Mouse (Mus musculus) adrenal gland, adult (tissue): Measurements from ENCODE around the gene Gm5737.

ENCODE experiments used
- DNase-seq, 2 experiments: peaks; one replicate each; pipeline ENCODE4 v3.0.0; 2022 to 2023; ENCODE audit warnings: low spot score in 1 of 2; ENCODE audit not compliant: inconsistent age in 2 of 2

Gm5737 gene

DNA sequence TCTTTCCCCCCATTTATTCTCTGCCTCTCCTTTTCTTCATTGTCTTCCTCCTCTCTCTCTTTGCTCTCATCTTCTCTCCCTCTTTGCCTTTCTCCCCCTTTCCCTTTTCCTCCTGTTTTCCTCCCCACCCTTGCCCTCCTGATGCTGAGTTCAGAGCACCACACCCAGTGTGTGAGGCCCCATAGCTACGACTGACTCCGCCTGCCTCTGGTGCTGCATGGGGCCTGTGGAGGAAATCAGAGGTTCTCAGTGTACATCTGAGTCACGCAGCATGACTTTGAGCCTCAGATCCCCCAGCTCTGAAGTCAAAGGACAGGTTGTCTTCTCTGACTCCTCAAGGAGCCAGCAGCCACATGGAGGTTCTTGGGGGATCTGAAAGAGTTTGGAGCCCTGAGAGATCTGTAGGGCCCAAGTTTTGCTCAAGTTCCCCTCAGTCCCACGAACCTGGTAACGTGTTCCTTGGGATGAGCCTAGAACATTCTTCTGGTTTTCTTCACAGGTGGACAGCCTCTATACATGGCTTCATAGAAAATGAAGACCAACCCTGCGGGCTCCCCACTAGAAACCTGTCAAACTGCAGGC, at the start of gene Gm5737:
Gene Gm5737, plus strand, starts transcription at position 532 of the 582 bp plus-strand sequence.
- no peak for DNase-seq

DNA sequence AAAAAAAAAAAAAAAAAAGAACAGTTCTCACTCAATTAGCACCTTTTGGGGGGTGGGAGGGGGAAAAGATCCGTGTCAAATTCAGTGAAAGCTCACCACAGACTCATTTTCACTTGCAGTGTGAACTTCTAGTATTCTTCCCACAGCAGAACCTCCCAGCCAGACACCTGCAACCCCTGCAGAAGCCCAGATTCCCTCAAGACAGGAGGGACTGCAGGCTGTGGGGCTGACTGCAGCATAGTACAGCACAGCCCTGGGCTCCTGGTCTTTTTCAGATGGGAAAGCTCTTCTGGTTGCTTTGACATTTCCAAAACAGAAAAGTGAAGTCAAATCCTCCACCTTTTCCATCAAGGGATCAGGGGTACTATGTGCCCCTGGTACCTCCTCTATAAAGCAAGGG, 44.8 kb upstream of the Gm5737 start:
- no peak for DNase-seq

DNA sequence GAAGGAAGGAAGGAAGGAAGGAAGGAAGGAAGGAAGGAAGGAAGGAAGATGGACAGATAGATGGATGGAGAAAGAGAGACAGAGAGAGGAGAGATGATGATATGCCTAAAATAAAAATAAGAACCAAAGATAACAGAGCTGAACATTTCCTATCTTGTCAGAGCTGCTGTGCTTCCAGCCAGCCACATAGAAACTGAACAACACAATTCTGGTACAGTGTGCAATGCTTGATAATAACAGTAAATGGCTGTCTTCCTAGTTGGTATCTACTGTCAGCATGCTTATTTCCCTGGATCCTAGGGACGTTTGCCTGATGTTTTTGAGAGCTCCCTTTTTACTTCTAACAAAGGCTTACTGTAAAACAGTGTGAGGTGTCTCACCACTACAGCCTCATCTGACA, 40.8 kb upstream of the Gm5737 start:
- DNase-seq = no peak

DNA sequence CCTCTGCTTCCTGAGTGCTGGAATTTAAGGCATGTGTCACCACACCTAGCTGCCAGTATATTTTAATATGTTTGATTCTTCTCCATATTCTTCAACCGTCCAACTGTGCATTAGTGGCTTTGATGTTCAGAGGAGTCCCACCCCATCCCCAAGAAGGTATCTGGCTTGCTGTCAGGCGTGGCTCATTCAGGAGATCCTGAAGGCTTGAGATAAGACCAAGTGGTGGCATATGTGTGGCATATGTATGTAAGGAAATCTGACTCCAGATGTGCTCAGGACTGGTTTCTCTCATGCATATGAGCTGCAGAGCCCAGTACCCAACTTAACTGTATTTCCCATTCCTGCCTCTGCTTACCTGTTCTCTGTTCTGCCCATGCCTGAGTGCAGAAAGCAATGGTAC, 34.2 kb upstream of the Gm5737 start:
- DNase-seq = no peak

DNA sequence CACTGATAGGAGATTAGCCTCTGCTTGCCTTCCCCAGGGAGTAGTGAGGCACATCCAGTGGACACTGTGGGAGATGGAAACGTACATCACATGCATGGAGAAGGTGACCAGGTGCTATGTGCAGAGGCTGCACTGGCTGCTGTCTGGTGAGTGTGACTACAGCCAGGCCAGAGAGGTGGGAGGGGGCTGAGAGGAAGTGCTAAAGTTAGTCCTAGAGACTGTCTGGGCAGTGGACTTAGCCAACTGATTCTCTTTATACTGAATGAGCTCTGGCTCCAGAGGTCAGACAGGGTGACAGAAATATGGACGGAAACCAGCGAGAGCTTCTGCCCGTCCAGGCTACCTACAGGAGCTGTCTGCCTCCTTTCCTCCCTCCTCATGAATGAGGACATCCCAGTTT, 16.6 kb upstream of the Gm5737 start:
- no peak for DNase-seq

DNA sequence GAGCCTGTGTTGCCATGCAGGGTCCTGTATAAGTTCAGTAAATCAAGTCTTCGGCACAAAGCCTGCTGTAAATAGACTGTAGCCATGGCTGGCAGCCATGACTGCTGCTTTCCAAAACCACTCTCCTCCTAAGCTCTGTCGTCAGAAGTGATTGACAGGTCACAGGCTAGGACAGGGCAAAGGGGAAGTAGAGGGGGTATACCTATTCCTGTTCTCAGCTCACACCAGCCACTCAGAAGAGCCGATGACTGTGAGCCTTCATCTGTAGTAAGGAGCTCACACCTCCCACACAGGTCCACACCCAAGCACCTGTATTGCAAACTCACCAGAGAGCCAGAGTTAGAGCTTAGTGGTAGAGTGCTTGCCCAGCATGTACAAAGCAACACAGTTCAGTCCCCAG, 15.8 kb upstream of the Gm5737 start:
- DNase-seq = no peak

DNA sequence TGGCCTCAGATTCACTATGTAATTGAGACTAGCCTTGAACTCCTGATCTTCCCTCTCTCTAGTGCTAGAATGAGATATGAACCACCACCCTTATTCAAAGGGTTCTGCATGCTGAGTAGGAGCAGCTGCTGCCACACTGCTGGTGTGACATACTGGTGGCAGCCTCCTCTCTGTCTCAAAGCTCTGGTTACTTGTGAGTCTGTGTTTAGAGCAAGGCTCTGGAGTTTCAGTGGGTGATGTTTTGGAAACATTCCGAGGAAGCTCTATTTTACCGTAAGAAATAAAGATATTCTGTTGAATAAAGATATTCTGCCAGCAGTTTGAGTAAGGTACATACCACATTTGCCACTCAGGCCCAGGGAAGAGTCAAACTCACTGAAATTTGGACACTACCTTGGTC, 8.9 kb upstream of the Gm5737 start:
- no peak for DNase-seq

DNA sequence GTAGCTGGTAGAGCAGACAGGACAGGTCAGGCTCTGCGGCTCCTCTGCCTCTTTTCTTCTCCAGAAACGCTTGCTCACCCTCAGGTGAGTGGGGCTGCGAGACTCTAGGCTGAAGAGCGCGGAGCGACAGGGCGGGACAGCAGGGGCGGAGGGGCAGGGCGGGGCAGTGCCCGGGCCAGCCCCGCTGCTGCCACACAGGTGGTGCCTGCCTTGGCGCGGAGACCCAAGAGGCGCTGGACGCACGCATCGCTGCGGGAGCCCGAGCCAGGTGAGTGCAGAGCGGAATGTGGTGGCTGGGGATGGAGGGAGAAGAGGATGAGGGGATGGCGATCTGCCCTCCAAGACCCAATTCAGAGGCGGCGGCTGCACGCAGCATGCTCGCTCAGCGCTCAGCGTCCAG, 2.5 kb upstream of the Gm5737 start:
- no peak for DNase-seq

DNA sequence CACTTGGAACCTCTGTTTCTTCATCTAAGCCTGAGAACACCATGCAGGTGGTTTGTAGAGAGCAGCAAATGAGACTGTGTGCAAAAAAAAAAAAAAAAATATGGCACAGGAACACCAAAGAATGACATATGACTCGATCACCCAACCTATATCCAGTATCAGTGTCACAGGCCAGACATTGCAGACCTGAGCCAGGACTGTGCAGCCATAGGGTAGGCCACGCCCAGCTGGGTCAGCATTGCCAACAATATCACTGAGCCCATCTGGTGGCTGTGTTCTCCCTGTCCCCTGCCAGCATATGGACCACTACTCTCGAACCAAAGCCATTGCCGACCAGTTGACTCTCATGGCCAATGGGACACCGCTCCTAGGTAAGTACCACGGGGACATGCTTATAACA, 5.4 kb downstream of the Gm5737 start:
- DNase-seq = no peak

DNA sequence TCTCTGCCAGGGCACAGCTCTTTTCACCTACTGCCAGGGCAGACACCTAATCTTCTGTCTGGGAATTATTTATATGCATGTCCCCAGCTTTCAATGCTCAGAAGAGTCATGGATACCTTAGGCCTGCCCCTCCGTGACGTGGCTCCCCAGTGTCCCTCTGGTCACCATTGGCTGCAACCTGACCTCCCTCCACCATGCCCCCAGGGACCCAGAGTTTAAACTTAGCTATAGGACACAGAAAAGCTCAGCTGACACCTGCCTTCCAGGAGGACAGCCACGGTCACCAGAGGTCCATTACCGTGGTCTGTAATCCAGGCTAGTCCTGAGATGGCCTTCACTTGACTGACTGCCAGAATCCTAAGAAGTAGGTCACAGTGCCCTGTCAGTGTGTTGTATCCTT, 7.2 kb downstream of the Gm5737 start:
- DNase-seq = peak in 1 of 2 experiments; percentile 62

DNA sequence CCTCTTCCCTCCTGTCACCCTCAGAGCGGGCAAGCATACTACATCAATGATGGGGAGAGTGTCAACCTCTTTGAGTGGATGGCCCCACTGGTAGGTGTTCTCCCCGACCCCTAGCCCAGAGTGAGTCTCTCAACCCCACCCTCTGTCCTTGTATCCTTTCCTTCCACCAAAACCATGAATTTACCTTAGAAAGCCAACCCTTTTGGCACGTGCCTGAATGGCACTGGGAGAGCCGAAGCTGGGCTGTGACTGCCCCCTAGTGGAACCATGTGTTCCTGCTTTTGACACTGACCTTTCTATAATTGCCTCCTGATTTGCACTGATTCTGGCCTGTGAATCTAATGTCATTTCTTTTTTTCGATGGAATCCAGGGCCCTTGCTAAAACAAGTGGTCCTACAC, 11.1 kb downstream of the Gm5737 start:
- DNase-seq = peak; percentile 57 to 87

DNA sequence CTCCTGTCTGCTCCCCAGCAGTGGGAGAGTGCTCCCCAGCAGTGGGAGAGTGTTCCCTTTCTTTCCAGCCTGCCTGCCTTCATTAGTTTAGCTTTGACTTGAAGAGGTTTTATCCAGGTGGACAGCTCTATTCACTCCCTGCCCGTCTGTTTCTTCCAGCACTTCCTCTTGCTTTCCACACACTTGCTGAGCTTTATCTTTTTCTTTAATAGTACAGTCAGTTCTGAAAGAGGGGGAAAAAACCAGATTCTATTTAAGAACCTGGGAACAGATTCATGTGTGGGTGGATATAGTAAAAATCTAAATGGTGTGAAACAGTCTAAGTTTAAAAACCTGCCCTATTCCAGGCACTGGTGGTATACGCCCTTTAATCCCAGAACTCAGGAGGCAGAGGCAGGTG, 12.9 kb downstream of the Gm5737 start:
- no peak for DNase-seq

DNA sequence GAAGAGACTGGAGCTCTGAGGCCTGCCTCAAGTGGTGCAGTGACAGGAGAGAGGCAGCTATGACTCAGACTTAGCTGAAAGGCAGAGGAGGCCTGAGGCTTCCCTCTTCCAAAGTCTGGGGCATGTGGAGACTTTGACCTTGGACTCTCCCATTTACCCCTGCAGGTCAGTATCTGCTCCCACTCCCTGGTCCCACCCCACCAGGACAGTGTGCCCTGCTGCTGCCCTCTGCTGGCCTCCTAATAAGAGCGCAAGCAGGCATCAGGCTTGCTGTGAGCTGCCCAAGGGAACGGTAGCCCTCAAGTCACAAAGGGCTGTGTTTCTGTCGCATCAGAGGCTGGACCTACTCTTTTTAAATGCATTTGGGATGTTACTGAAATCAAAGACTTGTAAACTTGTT, 14.2 kb downstream of the Gm5737 start:
- peak in 1 of 2 experiments; percentile 69 for DNase-seq

DNA sequence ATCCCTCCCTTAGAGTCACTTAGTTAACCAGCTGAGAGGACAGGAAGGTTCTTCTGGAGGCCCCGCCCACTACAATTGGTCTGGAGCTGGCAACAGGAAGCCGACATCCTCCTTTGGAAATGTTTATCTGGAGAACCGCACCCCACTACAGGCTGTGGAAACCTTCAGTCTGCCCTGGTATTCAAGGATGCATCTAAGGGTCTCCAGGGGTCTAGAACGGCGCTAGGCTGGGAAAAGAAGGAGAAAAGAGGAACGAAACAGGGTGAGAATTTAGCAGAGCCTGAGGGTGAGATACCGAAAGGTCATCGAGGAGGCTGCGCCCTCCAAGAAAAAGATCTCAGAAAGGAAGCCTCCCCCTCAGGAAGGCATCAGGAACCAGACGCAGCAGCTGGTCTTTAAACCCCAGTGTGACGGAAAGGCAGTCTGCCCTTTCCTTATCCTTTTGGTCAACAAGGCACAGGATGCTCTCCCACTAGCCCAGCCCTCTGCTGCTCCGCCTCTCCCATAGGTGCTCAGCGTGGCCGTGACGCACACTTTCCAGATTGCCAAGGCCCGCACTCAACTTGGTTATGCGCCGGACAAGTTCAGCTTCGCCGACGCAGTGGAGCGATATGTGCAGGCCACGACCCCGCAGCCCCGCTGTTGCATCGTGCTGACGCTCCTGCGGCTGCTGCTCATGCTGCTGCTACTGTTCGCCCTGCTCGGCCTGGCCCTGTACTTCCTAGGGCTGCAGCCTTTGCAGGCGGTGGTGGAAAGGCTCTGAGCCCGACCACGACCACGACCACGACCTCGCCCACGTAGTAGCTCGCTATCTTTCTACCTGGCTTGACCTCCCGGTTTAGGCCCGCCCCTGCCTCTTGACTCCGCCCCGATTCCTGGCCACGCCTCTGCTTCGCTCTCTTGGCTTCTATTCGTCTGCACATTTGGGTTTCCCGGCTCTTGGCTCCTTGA, 18.5 kb downstream of the Gm5737 start:
- peak; percentile 75 to 89 for DNase-seq

DNA sequence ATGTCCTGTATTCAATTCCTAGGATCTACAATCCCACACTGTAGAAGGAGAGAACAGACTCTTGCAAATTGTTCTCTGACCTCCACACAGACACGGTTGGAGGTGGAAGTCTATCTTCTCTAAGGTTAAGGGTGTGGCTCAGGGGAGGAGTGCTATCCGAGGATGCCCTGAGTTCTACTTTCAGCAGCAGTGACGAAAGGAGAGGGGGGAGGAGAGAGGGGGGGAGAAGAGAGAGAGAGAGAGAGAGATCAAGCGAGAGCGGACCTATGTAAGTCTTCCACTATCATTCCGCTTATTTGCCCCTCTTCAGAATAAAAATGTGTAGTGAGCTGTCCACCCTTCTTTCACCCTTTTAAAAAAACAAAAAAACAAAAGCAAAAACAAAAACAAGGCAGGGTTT, 22.3 kb downstream of the Gm5737 start:
- peak in 1 of 2 experiments; percentile 40 for DNase-seq

DNA sequence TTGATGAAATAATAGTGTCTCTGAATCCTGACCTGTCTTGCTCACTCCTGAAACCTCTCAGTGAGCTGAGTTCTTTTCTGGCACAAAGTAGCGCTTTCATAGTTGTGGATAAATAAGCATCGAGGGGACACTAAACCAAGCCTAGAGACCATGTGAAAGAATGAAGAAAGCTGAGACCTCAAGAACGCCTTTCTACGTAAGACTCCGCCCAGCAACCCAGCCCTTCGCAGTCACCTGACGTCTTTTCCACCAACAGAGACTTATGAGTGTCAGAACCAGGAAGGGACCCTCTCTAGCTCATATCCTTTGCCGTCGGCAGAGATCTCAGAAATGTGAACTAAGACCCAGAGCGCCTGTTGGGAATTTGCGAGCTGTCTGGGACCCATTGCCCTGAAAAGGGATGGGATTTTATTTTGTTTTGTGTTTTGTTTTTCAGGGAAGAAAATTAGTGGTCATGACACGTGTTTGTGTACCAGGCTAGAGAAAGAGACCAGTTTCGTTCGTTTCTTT, 22.8 kb downstream of the Gm5737 start:
- DNase-seq = peak; percentile 81 to 92

DNA sequence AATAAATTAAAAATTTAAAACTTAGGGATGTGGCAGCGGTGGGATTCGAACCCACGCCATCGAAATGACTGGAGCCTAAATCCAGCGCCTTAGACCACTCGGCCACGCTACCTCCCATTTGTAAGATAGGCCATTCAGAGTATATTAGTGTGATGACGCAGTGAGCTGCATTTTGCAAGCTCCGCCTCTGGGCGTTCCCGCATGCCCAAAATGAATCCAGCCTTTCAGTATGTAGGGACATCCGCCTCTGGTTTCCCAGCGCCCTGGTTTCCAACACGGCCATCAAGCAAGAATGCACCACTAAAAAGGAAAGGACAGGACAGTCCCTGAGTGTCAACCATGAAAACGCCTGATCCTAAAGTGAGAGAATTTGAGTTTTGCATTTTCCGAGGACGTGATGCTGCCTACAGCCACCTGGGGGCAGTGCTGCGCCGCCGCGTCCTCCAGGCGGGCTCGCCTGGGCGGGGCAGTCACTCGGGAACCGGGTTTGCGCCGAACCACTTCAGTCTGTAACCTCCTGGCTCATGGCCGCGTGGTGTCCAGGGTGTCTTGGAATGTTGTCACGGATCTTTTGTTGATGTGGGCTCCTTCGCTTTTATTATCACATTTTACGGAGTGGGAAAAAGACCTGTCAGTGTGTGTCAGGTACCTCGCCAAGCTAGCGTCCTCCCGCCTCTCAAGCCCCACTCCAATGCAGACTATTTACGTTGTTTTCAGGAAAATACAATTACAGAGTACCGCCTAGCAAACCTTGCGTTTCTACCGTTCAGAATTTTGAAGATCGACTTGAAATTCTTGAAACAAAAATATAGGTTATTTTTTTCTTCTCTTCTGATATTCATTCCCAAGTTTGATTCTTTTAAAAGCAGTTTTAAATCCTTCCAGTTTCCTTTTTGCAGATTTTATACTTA, 23.5 kb downstream of the Gm5737 start:
- DNase-seq = peak; percentile 95 to 99

DNA sequence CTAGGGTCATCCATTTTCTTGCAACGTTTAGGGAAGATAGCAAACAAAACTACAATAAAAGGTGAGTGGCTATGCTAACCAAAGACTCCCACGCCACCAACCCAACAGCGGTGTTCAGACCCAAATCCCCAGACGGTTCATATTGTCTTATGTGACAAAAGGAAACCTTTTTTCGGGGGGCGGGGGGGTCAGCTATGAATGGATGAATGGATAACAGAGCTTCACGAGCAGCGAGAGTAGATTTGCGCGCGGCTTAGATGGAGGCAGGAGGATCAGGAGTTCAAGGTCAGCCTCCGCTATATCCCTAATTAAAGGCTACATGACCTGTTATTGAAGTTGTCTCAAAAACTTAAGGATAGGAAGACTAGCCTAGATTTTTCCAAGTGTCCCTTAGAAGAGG, 24.2 kb downstream of the Gm5737 start:
- DNase-seq = peak in 1 of 2 experiments; percentile 58

DNA sequence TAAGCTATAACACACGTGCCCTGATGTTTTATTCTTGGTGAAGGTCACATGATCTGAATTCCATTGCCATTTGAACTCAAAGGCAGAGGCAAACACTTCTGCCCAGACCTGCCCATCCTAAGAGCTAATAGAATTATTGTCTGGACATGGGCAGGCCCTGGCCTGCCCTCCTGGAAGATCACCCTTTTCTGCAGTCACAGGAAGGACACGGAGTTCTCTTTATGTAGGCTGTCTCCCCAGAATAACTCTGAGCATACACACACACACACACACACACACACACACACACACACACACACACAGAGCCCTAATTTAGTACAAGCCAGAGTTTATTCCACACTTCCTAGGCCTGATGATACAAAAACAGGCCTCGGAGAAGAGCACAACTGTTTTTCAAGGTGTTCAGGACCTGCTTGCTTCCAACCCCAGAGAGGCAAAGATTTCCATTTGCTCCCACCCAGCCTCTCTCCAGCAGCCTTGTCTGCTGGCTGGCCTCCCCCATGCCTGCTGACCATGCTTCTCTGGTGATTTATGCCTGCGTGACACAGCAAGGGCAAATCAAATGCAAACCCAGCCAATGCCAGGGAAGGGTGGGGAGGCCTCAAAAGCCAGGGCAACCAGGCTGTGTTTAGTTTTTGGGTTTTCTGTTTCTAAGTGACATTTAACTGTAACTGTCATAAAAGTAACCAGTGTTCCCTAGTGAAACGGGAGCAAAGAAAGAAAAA, 26.4 kb downstream of the Gm5737 start:
- DNase-seq = peak; percentile 90 to 94

DNA sequence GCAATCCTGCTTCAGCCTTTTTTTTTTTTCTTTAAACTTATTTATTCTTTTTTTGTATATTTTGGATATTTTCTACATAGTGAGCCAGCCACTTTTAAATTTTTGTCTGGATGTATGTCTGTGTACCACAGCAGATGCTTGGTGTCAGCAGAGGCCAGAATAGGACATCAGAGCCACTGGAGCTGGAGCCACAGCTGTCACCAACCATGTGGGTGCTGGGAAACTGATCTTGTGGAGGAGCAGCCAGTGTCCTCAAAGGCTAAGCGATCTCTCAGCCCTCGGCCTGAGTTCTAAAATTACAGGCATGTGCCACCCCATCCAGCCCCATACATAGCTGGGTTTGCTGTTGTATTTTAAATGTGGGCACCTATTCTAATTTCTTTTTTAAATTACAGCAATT, 27.6 kb downstream of the Gm5737 start:
- no peak for DNase-seq
